Mouse (Mus musculus) lung, postnatal 0 days (tissue): ENCODE results near the gene Btg4. TPM values are rescaled to one million over a fixed set of nuclear protein-coding genes. Genes with fewer than 3 reads are reported as not detected.

Experiments used
- ATAC-seq: fragments of 200-750 bp; cut with Nextera tagmentation; 2 replicates; pipeline ENCODE4 v1.8.0; 2017; ENCODE audit warnings: moderate library complexity
- DNase-seq: peaks from one replicate; pipeline ENCODE4 v3.0.0-alpha.2; 2016; ENCODE audit warnings: low spot score
- H3K27ac ChIP-seq: fragments of 300-500 bp; sonication (generic); 2 replicates; pipeline ENCODE4 v1.5.1; 2014; ENCODE audit warnings: antibody characterized with exemption, mild to moderate bottlenecking, low read length, mixed read lengths
- H3K27me3 ChIP-seq: fragments of 300-500 bp; sonication (generic); replicated peaks from 2 replicates; pipeline ENCODE4 v1.6.1; 2014; ENCODE audit warnings: low read length, mixed read lengths; ENCODE audit not compliant: insufficient read depth
- H3K36me3 ChIP-seq: fragments of 300-500 bp; sonication (generic); 2 replicates; pipeline ENCODE4 v1.6.1; 2014; ENCODE audit warnings: low read length, mixed read lengths; ENCODE audit not compliant: insufficient read depth
- H3K4me1 ChIP-seq: fragments of 300-500 bp; sonication (generic); 2 replicates; pipeline ENCODE4 v1.6.1; 2014; ENCODE audit warnings: antibody characterized with exemption, low read depth, low read length, mixed read lengths; ENCODE audit not compliant: insufficient read depth
- H3K4me2 ChIP-seq: fragments of 300-500 bp; sonication (generic); replicated peaks from 2 replicates; pipeline ENCODE4 v1.6.1; 2014; ENCODE audit warnings: low read depth, mild to moderate bottlenecking, low read length, moderate library complexity, mixed read lengths
- H3K4me3 ChIP-seq: fragments of 300-500 bp; sonication (generic); 2 replicates; pipeline ENCODE4 v1.5.1; 2014; ENCODE audit warnings: low read depth, low read length
- H3K9ac ChIP-seq: fragments of 300-500 bp; sonication (generic); replicated peaks from 2 replicates; pipeline ENCODE4 v1.6.1; 2014; ENCODE audit warnings: low read depth, mild to moderate bottlenecking
- H3K9me3 ChIP-seq: fragments of 300-500 bp; sonication (generic); 2 replicates; pipeline ENCODE4 v1.6.1; 2016; ENCODE audit warnings: low read length, mixed read lengths
- CTCF ChIP-seq: IDR thresholded peaks from 2 replicates; pipeline ENCODE4 v1.5.1; 2016; ENCODE audit warnings: antibody characterized with exemption, mild to moderate bottlenecking
- EP300 ChIP-seq: IDR thresholded peaks from 2 replicates; pipeline ENCODE4 v1.6.1; 2016; ENCODE audit warnings: antibody characterized with exemption, mild to moderate bottlenecking, control low read depth
- WGBS: fragments of 180-500 bp; shearing (Covaris S2); extraction: QIAGEN DNeasy Blood & Tissue Kit; methylation state at CpG from one replicate; pipeline ENCODE4 v1.1.7; 2014; 5-methylcytosine and 5-hydroxymethylcytosine counted together
- polyA plus RNA-seq: library from polyadenylated mRNA; unstranded; fragments of >200 nt; fragmentation: Nextera tagmentation; extraction: Ambion mirVana; gene quantifications from 2 replicates; pipeline ENCODE4 v1.2.1, GENCODE M21; 2015

The Btg4 gene
- polyA plus RNA-seq, 1 experiment from 2014 or later = 0.53 TPM

GRCm38 (mm10) chr9:51026952-51027351 is 33.7 kb upstream of the Btg4 start:
- H3K27me3 ChIP-seq = no peaks in the 10 kb centered on the region
- H3K4me1 ChIP-seq = no peaks in the 10 kb centered on the region
- no peak overlapping the region for H3K9ac ChIP-seq
- ATAC-seq = no peak
- no peaks in the 10 kb centered on the region for H3K9me3 ChIP-seq
- WGBS = 70% methylated on average over 1 of the region's 1 CpGs
- no peak overlapping the region for H3K4me3 ChIP-seq
- H3K27ac ChIP-seq = no peak overlapping the region
- H3K36me3 ChIP-seq = no peaks in the 10 kb centered on the region
- DNase-seq = no peak
- no peak for TF ChIP-seq CTCF
- no peak for TF ChIP-seq EP300
- H3K4me2 ChIP-seq = no peak overlapping the region

- 13% methylated on average over 1 of the region's 1 CpGs for WGBS
- ATAC-seq = no peak
Measured at GRCm38 (mm10) chr9:51030147-51030546, 30.6 kb upstream of the Btg4 start.

GRCm38 (mm10) chr9:51031603-51032002 is 29.1 kb upstream of the Btg4 start:
- Histone ChIP-seq H3K4me3 (no peak overlapping the region), H3K36me3 (no peaks in the 10 kb centered on the region), H3K27me3 (no peaks in the 10 kb centered on the region), H3K4me1 (no peaks in the 10 kb centered on the region), H3K4me2 (no peak overlapping the region), H3K27ac (no peak overlapping the region), H3K9ac (no peak overlapping the region), H3K9me3 (no peaks in the 10 kb centered on the region)
- no peak for TF ChIP-seq CTCF
- TF ChIP-seq EP300 = no peak
- WGBS = 50% methylated on average over 6 of the region's 6 CpGs
- ATAC-seq = no peak
- no peak for DNase-seq

More at GRCm38 (mm10) chr9:51030147-51030546, 30.6 kb upstream of the Btg4 start:
- H3K9me3 ChIP-seq = no peaks in the 10 kb centered on the region
- DNase-seq = peak; percentile 26
- no peaks in the 10 kb centered on the region for H3K27me3 ChIP-seq
- no peak overlapping the region for H3K4me2 ChIP-seq
- H3K9ac ChIP-seq = no peak overlapping the region
- TF ChIP-seq EP300 = no peak
- TF ChIP-seq CTCF = no peak
- H3K27ac ChIP-seq = no peak overlapping the region
- no peaks in the 10 kb centered on the region for H3K36me3 ChIP-seq
- H3K4me1 ChIP-seq = no peaks in the 10 kb centered on the region
- no peak overlapping the region for H3K4me3 ChIP-seq

GRCm38 (mm10) chr9:51032291-51032690 is 28.4 kb upstream of the Btg4 start:
- TF ChIP-seq EP300 = no peak
- TF ChIP-seq CTCF = no peak
- 68% methylated on average over 8 of the region's 8 CpGs for WGBS
- Histone ChIP-seq H3K4me2 (no peak overlapping the region), H3K27ac (no peak overlapping the region), H3K9ac (no peak overlapping the region), H3K4me3 (no peak overlapping the region), H3K4me1 (no peaks in the 10 kb centered on the region), H3K36me3 (no peaks in the 10 kb centered on the region), H3K9me3 (no peaks in the 10 kb centered on the region), H3K27me3 (no peaks in the 10 kb centered on the region)
- ATAC-seq (no peak), DNase-seq (no peak)

GRCm38 (mm10) chr9:51032785-51033529 is 27.7 kb upstream of the Btg4 start:
- DNase-seq = no peak
- Histone ChIP-seq H3K4me3 (no peak overlapping the region), H3K9me3 (no peaks in the 10 kb centered on the region), H3K27ac (no peak overlapping the region), H3K36me3 (no peaks in the 10 kb centered on the region), H3K4me1 (no peaks in the 10 kb centered on the region), H3K4me2 (no peak overlapping the region), H3K27me3 (no peaks in the 10 kb centered on the region), H3K9ac (no peak overlapping the region)
- ATAC-seq = no peak
- TF ChIP-seq CTCF (no peak), EP300 (no peak)
- WGBS = 75% methylated on average over 3 of the region's 3 CpGs

- no peak overlapping the region for H3K4me2 ChIP-seq
- ATAC-seq = no peak
- no peak overlapping the region for H3K27ac ChIP-seq
- no peak for TF ChIP-seq EP300
- DNase-seq = no peak
- no peaks in the 10 kb centered on the region for H3K36me3 ChIP-seq
- 82% methylated on average over 7 of the region's 7 CpGs for WGBS
- H3K9me3 ChIP-seq = no peaks in the 10 kb centered on the region
- no peak overlapping the region for H3K4me3 ChIP-seq
- H3K27me3 ChIP-seq = no peaks in the 10 kb centered on the region
- no peaks in the 10 kb centered on the region for H3K4me1 ChIP-seq
- H3K9ac ChIP-seq = no peak overlapping the region
Measured at GRCm38 (mm10) chr9:51041491-51041980, 19.2 kb upstream of the Btg4 start.
